ENCODE assay signal across 1 mouse cellular context in genomic region chr11:116330211-116330518, GRCm38 (mm10).
TF ChIP-seq lines count a peak whose summit lies in the region.

No protein-coding gene starts in this region.

TF ChIP-seq in ES-E14, 5 proteins besides CTCF, POLR2A, EP300 and RAD21:
- TF ChIP-seq HCFC1 (IDR thresholded peaks at IDR 0.05; ENCODE audit: borderline replicate concordance, insufficient read depth, low read length), result no peak
- no peak for TF ChIP-seq MAFK (IDR thresholded peaks at IDR 0.05; ENCODE audit: insufficient read depth, low read depth, low read length)
- TF ChIP-seq ZC3H11A (IDR thresholded peaks at IDR 0.05; ENCODE audit: borderline replicate concordance, low read depth, low read length), result no peak
- no peak for TF ChIP-seq CHD2 (IDR thresholded peaks at IDR 0.05; ENCODE audit: low read depth, low read length)
- TF ChIP-seq ZNF384 (IDR thresholded peaks at IDR 0.05; ENCODE audit: low read depth, low read length), result no peak
